Mouse (Mus musculus) R1 (cell line): ENCODE measurements around the gene Ripply2.
A peak's percentile ranks its signal among the peaks of the same experiment; 100 is the strongest.

ENCODE experiments used
- DNase-seq: peaks from one replicate; pipeline ENCODE4 v3.0.0-alpha.2; 2018; ENCODE audit warnings: low read depth, low spot score

Gene Ripply2

GRCm38 (mm10) chr9:87025764-87026163 lies 10.4 kb downstream of the Ripply2 start:
- DNase-seq: no peak

GRCm38 (mm10) chr9:87027423-87028084 lies 12.2 kb downstream of the Ripply2 start:
- peak; percentile 72 for DNase-seq

DNA sequence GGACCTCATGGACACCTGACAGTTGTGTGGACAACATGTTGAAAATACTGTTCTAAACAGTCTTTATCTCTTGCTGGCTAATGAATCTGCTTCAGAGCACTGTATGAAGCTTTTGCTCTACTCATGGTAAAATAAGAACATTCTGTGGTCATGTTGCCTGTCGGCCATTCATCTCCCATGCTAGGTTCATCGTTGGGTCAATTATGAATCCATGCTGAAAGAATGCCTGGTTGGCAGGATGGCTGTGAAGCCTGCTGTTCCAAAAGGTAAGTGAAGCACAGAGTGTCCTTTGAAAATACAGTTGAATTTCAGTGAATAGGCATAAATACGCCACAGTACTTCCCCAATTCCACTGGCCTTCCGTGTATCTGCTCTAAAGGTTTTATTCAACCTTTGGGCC lies 16.9 kb downstream of the Ripply2 start:
- DNase-seq: no peak

DNA sequence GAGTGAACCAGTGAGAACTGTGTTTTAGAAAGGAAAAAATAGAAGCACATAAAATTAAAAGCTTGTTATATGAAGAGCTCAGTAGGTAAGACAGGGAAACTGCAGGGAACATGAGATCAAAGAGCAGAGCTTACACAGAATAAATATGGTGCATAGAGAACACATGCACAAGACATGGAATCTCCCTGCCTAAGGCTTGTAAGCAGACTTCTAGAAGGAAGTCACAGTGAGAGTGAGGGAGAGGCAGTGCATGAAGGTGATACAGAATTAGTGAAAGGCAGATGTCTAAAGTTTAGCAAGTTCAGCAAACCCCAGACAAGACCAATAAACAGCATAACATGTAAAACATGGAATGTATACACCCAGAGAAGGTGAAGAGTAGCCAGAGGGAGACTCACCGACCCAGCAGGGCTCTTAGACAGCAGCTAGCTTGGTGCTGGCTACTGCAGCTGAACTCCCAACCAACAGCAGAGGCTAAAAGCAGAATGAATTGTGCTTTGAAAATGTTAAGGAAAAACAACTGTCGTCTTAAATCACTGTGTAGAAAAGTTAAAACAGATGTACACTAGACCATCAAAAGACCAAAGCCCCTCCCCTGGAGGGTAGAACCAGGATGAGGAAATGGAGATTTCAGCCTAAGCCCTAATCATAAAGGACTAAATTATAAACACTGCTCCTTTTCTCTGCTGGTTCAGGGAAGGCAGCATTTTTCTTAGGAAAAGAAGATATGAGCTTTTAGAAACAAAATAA lies 19.7 kb downstream of the Ripply2 start:
- no peak for DNase-seq

DNA sequence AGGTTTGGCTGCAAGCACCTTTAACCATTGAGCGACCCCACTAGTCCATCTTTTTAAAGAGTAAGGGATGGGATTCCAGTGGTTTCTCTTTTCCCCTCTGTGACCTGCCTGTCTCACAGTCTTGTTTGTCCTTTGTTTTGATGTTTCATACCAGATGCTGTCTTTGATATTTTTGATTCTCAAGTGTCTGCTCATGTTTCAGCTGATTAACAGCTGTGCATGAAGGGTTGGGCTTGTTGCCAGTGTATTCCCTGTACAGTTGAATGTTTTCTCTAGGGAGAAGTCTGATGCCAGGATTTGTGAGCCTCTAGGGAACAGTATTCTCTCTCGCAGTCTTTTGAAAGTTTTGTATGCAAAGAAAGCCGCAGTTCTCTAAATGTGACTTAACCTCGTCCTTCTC lies 34.1 kb downstream of the Ripply2 start:
- DNase-seq: no peak

GRCm38 (mm10) chr9:87055547-87056235 lies 40.4 kb downstream of the Ripply2 start:
- DNase-seq: no peak

- no peak for DNase-seq
Measured at GRCm38 (mm10) chr9:87062337-87062736, 47.0 kb downstream of the Ripply2 start.

- no peak for DNase-seq
Measured at GRCm38 (mm10) chr9:87068160-87068559, 52.8 kb downstream of the Ripply2 start.
